Mouse (Mus musculus): ENCODE results near the gene Rpgrip1l.

GRCm38 (mm10) chr8:91224227-91224626, 88.8 kb downstream of the Rpgrip1l start:
- TF ChIP-seq CTCF (IDR thresholded peaks at IDR 0.05; ENCODE audit: low read depth, low read length) (no peak), POLR2A (IDR thresholded peaks at IDR 0.05; ENCODE audit: insufficient read depth, low read length) (no peak)

Data from ES-Bruce4 (cell line).